Mouse (Mus musculus) stomach, postnatal 0 days (tissue): Measurements from ENCODE around the gene Six5. TPM values are rescaled to one million over a fixed set of nuclear protein-coding genes. Genes with fewer than 3 reads are reported as not detected.
"Not testable (repeated sequence)": the region's sequence is repeated elsewhere in the genome, so short reads cannot be mapped to it uniquely, and the experiment has no call there.

ENCODE experiments used
- ATAC-seq: fragments of 200-750 bp; cut with Nextera tagmentation; 2 replicates; pipeline ENCODE4 v1.8.0; 2017; ENCODE audit not compliant: low FRiP score, low TSS enrichment
- DNase-seq: peaks from one replicate; pipeline ENCODE4 v3.0.0-alpha.2; 2016; ENCODE audit warnings: low spot score
- H3K27ac ChIP-seq: fragments of 300-500 bp; sonication (generic); replicated peaks from 2 replicates; pipeline ENCODE4 v1.5.1; 2014; ENCODE audit warnings: mild to moderate bottlenecking, control low read depth
- H3K27me3 ChIP-seq: fragments of 300-500 bp; sonication (generic); 2 replicates; pipeline ENCODE4 v1.6.1; 2014; ENCODE audit warnings: low read length; ENCODE audit not compliant: control insufficient read depth, insufficient read depth
- H3K36me3 ChIP-seq: fragments of 300-500 bp; sonication (generic); 2 replicates; pipeline ENCODE4 v1.6.1; 2014; ENCODE audit warnings: low read length, mixed read lengths; ENCODE audit not compliant: control insufficient read depth, insufficient read depth
- H3K4me1 ChIP-seq: fragments of 300-500 bp; sonication (generic); replicated peaks from 2 replicates; pipeline ENCODE4 v1.6.1; 2014; ENCODE audit warnings: antibody characterized with exemption; ENCODE audit not compliant: control insufficient read depth, insufficient read depth
- H3K4me2 ChIP-seq: fragments of 300-500 bp; sonication (generic); replicated peaks from 2 replicates; pipeline ENCODE4 v1.6.1; 2014; ENCODE audit warnings: low read depth, mild to moderate bottlenecking, control low read depth, moderate library complexity
- H3K4me3 ChIP-seq: fragments of 300-500 bp; sonication (generic); 2 replicates; pipeline ENCODE4 v1.5.1; 2014; ENCODE audit warnings: low read depth, low read length, control low read depth
- H3K9ac ChIP-seq: fragments of 300-500 bp; sonication (generic); 2 replicates; pipeline ENCODE4 v1.6.1; 2014; ENCODE audit warnings: mild to moderate bottlenecking, low read length, control low read depth, mixed read lengths
- H3K9me3 ChIP-seq: fragments of 300-500 bp; sonication (generic); 2 replicates; pipeline ENCODE4 v1.6.1; 2016; ENCODE audit warnings: low read length; ENCODE audit not compliant: control insufficient read depth
- CTCF ChIP-seq: IDR thresholded peaks from 2 replicates; pipeline ENCODE4 v1.5.1; 2016; ENCODE audit warnings: antibody characterized with exemption, low read depth, mild to moderate bottlenecking, moderate library complexity
- EP300 ChIP-seq: optimal IDR thresholded peaks from 2 replicates; pipeline ENCODE3; 2016; ENCODE audit warnings: antibody characterized with exemption
- WGBS: fragments of 180-500 bp; shearing (Covaris S2); extraction: QIAGEN DNeasy Blood & Tissue Kit; methylation state at CpG from one replicate; pipeline ENCODE4 v1.1.7; 2014; 5-methylcytosine and 5-hydroxymethylcytosine counted together
- polyA plus RNA-seq: library from polyadenylated mRNA; unstranded; fragments of >200 nt; fragmentation: Nextera tagmentation; extraction: Ambion mirVana; gene quantifications from 2 replicates; pipeline ENCODE4 v1.2.1, GENCODE M21; 2015

The Six5 gene
- polyA plus RNA-seq, 1 experiment from 2014 or later = 6.1 TPM

- not testable (repeated sequence) for H3K9me3 ChIP-seq, H3K4me1 ChIP-seq, H3K9ac ChIP-seq, ATAC-seq, H3K27ac ChIP-seq, H3K36me3 ChIP-seq, DNase-seq, H3K4me3 ChIP-seq, H3K27me3 ChIP-seq, H3K4me2 ChIP-seq
- WGBS = 41% methylated on average over 3 of the region's 3 CpGs
- TF ChIP-seq CTCF = peak; percentile 53
These were observed 23.4 kb upstream of the Six5 start for GRCm38 (mm10) chr7:19071024-19071423.

- Histone ChIP-seq H3K4me2 (no peak overlapping the region), H3K9me3 (no peaks in the 10 kb centered on the region), H3K27me3 (no peaks in the 10 kb centered on the region), H3K27ac (no peak overlapping the region), H3K4me3 (no peak overlapping the region), H3K4me1 (no peaks in the 10 kb centered on the region; the same call in 1 of the 2 replicates), H3K36me3 (no peaks in the 10 kb centered on the region), H3K9ac (no peak overlapping the region)
- DNase-seq = no peak
- ATAC-seq = no peak
- TF ChIP-seq CTCF (peak; percentile 73), EP300 (no peak)
- 79% methylated on average over 9 of the region's 9 CpGs for WGBS
These were observed 20.9 kb upstream of the Six5 start for GRCm38 (mm10) chr7:19073504-19073903.

- H3K4me2 ChIP-seq = no peak overlapping the region
- ATAC-seq = no peak
- no peak overlapping the region for H3K9ac ChIP-seq
- H3K27me3 ChIP-seq = no peaks in the 10 kb centered on the region
- H3K9me3 ChIP-seq = no peaks in the 10 kb centered on the region
- no peak overlapping the region for H3K4me3 ChIP-seq
- TF ChIP-seq EP300 = no peak
- peak; percentile 49 for TF ChIP-seq CTCF
- 93% methylated on average over 6 of the region's 6 CpGs for whole genome bisulfite sequencing
- no peak overlapping the region for H3K27ac ChIP-seq
- no peaks in the 10 kb centered on the region for H3K36me3 ChIP-seq
- DNase-seq = no peak
- no peaks in the 10 kb centered on the region; the same call in 1 of the 2 replicates for H3K4me1 ChIP-seq
These were observed 19.9 kb upstream of the Six5 start for GRCm38 (mm10) chr7:19074494-19074893.

DNA sequence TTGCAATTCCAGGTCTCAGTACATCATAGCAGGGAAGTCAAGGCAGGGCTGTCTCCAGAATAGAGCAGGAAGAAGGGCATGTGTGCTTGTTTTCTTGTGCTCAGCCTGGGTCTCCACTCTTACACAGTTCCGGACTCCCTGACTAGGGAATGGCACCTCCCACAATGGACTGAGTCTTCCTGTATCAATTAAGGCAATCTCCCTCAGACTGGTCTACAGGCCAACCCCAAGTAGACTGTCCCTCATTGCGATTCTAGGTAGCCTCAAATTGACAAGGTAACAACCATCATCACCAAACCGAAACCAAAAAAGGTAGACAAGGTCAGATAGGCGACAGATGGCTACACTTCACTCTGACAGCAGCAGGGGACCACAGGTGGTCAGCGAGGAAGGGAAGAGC is 19.2 kb upstream of the Six5 start:
- H3K4me2 ChIP-seq = peak overlapping the region; percentile 78
- peaks cover 3% of the 10 kb centered on the region for H3K36me3 ChIP-seq
- H3K27ac ChIP-seq = no peak overlapping the region
- peak overlapping the region; percentile 67 for H3K4me3 ChIP-seq
- no peaks in the 10 kb centered on the region for H3K9me3 ChIP-seq
- DNase-seq (no peak), ATAC-seq (no peak)
- TF ChIP-seq CTCF (no peak), EP300 (no peak)
- no peaks in the 10 kb centered on the region for H3K27me3 ChIP-seq
- H3K4me1 ChIP-seq = no peaks in the 10 kb centered on the region; the same call in 1 of the 2 replicates
- H3K9ac ChIP-seq = peak overlapping the region; percentile 45; the same call in 1 of the 2 replicates
- WGBS = 61% methylated on average over 5 of the region's 5 CpGs

- H3K4me1 ChIP-seq = no peaks in the 10 kb centered on the region; the same call in 1 of the 2 replicates
- H3K4me3 ChIP-seq = peak within 1 kb of the TSS; percentile 67
- no peaks in the 10 kb centered on the region for H3K9me3 ChIP-seq
- TF ChIP-seq EP300 (no peak), CTCF (no peak)
- peak within 1 kb of the TSS; percentile 78 for H3K4me2 ChIP-seq
- H3K36me3 ChIP-seq = peaks cover 9% of the 10 kb centered on the region
- DNase-seq = peak; percentile 90
- no peaks in the 10 kb centered on the region for H3K27me3 ChIP-seq
- H3K27ac ChIP-seq = peak within 1 kb of the TSS; percentile 87
- peak; percentile 96 for ATAC-seq
- H3K9ac ChIP-seq = peak within 1 kb of the TSS; percentile 93
- 1% methylated on average over 57 of the region's 91 CpGs for WGBS
These were observed 18.4 kb upstream of the Six5 start, which contains the start of gene Dmwd for GRCm38 (mm10) chr7:19075723-19076585. Gene Dmwd (plus strand): TSS chr7:19076227.

GRCm38 (mm10) chr7:19076586-19076991 is 17.8 kb upstream of the Six5 start:
- H3K4me2 ChIP-seq = peak overlapping the region; percentile 78
- no peaks in the 10 kb centered on the region for H3K9me3 ChIP-seq
- H3K4me3 ChIP-seq = peak overlapping the region; percentile 67
- no peak for TF ChIP-seq CTCF
- no peaks in the 10 kb centered on the region for H3K27me3 ChIP-seq
- peak overlapping the region; percentile 87 for H3K27ac ChIP-seq
- under 1% methylated on average over 18 of the region's 22 CpGs for WGBS
- ATAC-seq (peak; percentile 10; the same call in 1 of the 2 replicates), DNase-seq (peak; percentile 41)
- peak overlapping the region; percentile 93 for H3K9ac ChIP-seq
- no peaks in the 10 kb centered on the region; the same call in 1 of the 2 replicates for H3K4me1 ChIP-seq
- H3K36me3 ChIP-seq = peaks cover 16% of the 10 kb centered on the region
